Mouse (Mus musculus): ENCODE measurements around the gene Clpx.
"Not testable (repeated sequence)": the region's sequence is repeated elsewhere in the genome, so short reads cannot be mapped to it uniquely, and the experiment has no call there.

The Clpx gene

GRCm38 (mm10) chr9:65292421-65292820 lies 1.6 kb upstream of the Clpx start:
- DNase-seq (ENCODE audit: low spot score), result no peak

DNA sequence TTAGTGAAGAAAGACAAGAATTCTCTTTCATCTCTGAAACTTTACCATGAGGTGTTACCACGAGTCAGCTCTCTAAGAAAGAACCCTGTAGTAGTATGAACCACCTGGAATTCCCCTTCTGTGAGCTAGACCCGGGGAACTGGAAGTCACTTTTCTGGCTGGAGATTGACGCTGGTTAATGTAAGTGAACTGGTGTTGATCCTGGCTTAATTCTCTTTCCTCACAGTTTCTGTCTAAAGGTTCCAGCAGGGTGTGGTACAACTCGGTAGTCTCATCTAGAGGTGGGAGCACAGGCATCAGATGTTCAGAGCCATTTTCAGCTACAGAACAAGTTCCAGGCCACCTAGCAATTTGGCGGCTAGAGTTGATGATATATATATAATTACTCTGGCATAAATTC lies 941 bp upstream of the Clpx start:
- DNase-seq (ENCODE audit: low spot score), result no peak

- no peak for DNase-seq (ENCODE audit: low spot score)
Observed at GRCm38 (mm10) chr9:65293580-65293972, 484 bp upstream of the Clpx start.

- no peak for DNase-seq (ENCODE audit: low spot score)
Observed at GRCm38 (mm10) chr9:65294716-65295378, 787 bp downstream of the Clpx start.

DNA sequence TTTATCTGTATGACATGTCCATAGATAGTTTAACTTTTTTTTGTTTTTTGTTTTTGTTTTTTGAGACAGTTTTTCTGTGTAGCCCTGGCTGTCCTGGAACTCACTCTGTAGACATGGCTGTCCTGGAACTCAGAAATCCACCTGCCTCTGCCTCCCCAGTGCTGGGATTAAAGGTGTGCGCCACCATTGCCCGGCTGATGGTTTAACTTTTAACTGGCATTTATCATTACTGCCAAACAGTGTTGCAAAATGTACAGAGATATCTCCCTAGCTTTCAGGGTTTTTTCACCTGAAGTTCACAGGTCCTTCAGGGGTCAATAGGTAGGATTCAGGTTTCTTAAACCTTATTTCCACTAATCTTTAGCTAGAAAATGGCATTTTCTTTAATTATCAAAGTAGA lies 3.0 kb downstream of the Clpx start:
- DNase-seq (ENCODE audit: low spot score), result no peak

DNA sequence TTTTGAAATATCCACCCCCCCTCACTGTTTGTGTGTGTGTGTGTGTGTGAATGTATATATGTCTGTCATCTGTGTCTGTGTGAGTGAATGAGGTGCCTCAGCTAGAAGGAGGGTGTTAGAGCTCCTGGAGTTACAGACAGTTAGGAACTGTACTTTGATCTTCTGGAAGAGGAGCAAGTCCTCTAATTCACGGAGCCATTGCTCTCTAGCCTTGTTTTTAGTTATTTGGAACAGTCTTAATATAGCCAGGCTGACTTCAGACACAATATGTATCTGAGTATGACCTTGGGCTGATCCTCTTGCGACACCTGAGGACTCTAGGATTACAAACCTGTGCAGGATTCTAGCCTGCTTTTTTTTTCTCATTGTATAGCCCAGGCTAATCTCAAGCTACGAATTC lies 4.7 kb downstream of the Clpx start:
- no peak for DNase-seq (ENCODE audit: low spot score)

DNA sequence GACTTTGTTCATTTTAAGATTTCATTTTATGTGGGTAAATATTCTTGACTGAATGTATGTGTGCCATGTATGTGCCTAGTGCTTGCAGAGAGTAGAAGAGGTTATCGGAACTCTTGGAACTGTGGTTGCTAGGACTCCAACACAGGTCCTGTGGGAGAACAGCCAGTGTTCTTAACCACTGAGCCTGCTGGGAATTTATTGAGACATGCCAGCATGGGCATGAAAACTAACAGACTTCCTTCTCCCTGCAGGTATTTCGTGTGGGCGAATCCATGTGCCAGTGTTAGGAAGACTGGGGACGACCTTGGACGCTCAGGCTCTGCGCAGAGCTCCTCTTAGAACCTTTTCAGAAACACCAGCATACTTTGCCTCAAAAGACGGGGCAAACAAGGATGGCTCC lies 5.6 kb downstream of the Clpx start:
- DNase-seq (ENCODE audit: low spot score), result no peak

- DNase-seq (ENCODE audit: low spot score), result no peak
Observed at GRCm38 (mm10) chr9:65302327-65302983, 8.4 kb downstream of the Clpx start.

- no peak for DNase-seq (ENCODE audit: low spot score)
Observed at GRCm38 (mm10) chr9:65303586-65303985, 9.5 kb downstream of the Clpx start.

GRCm38 (mm10) chr9:65304300-65304699 lies 10.2 kb downstream of the Clpx start:
- no peak for DNase-seq (ENCODE audit: low spot score)

- DNase-seq (ENCODE audit: low spot score), result no peak
Observed at GRCm38 (mm10) chr9:65306672-65307071, 12.6 kb downstream of the Clpx start.

- no peak for DNase-seq (ENCODE audit: low spot score)
Observed at GRCm38 (mm10) chr9:65308011-65308410, 14.0 kb downstream of the Clpx start.

DNA sequence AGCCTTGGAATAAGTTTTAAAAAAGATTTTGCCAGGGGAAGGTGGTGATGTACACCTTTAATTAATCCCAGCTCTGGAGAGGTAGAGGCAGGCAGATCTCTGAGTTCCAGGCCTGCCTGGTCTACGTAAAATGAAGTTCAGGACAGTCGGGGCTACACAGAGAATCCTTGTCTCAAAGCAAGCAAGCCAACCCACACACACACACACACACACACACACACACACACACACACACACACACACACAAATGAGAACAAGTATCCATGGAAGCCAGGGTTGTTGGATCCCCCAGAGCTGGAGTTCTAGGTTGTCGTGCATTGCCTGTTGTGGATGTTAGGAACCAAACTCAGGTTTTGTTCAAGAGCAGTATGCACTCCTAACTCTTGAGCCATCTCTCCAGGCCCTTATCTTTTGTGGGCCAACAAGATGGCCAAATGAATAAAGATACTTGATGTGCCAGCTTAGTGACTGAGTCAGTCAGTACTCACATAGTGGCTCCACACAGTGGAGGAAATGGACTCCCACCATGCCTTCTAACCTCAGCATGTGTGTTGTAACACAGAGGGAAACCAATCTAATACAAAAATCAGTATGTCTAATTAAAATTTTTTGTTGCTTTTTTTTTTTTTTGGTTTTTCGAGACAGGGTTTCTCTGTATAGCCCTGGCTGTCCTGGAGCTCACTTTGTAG lies 18.8 kb downstream of the Clpx start:
- DNase-seq (ENCODE audit: low spot score), result no peak

- no peak for DNase-seq (ENCODE audit: low spot score)
Observed at GRCm38 (mm10) chr9:65313846-65314245, 19.8 kb downstream of the Clpx start.

DNA sequence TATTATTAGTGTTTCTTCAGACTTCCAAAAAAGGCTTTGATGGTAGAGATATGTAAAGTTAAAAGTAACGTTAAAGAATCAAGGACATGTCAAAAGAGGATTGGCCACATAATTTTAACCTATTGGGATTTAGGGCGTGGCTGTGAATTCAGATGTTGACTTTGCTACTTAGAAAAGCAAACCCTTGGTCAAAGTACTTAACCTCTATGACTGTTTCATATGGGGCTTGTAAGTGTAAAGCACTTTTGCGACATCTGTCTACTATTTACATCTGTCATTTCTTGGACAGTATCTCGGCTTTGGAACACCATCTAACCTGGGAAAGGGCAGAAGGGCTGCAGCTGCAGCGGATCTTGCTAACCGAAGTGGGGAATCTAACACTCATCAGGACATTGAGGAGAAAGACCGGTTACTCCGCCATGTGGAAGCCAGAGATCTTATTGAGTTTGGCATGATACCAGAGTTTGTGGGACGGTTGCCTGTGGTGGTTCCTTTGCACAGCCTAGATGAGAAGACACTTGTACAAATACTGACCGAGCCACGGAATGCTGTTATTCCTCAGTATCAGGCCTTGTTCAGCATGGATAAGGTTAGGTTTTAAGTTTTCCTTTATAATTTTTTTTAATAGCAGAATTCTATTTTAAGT lies 28.3 kb downstream of the Clpx start:
- no peak for DNase-seq (ENCODE audit: low spot score)

- DNase-seq (ENCODE audit: low spot score), result no peak
Observed at GRCm38 (mm10) chr9:65325971-65326370, 31.9 kb downstream of the Clpx start.

GRCm38 (mm10) chr9:65327371-65327770 lies 33.3 kb downstream of the Clpx start:
- no peak for DNase-seq (ENCODE audit: low spot score)

- no peak for DNase-seq (ENCODE audit: low spot score)
Observed at GRCm38 (mm10) chr9:65333958-65334357, 39.9 kb downstream of the Clpx start.

- no peak for DNase-seq (ENCODE audit: low spot score)
Observed at GRCm38 (mm10) chr9:65339146-65339545, 45.1 kb downstream of the Clpx start.

- no peak for DNase-seq (ENCODE audit: low spot score)
Observed at GRCm38 (mm10) chr9:65340414-65340813, 46.4 kb downstream of the Clpx start.

DNA sequence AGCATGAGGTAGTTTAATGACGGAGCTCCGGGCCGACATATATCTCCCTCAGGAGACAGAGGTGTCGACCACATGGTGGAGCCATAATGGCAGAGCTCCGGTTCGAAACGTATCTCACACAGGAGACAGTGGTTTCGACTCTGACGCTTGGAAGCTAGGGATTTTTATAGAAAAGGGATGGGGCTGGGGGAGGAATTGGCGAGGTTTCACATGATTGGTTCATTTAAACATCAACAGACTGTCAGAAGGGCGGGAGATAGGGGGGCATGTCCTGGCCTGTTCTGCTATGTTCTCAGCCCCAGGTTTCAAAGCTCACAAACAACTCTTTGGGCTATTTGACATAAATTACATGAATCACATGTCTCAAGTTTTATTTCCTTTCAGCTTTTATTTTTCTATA lies 51.4 kb downstream of the Clpx start:
- not testable (repeated sequence) for DNase-seq (ENCODE audit: low spot score)

- DNase-seq (ENCODE audit: low spot score), result peak; percentile 95
Observed at GRCm38 (mm10) chr9:65345854-65346475, 51.9 kb downstream of the Clpx start, which contains the start of gene Pdcd7. Pdcd7 (plus strand) TSS chr9:65346104.
